Mouse (Mus musculus): ENCODE measurements around the gene Mvp. TPM values are rescaled to one million over a fixed set of nuclear protein-coding genes. Genes with fewer than 3 reads are reported as not detected.

The Mvp gene
- polyA plus RNA-seq, 1 experiment from 2014 or later: 13.1 TPM

DNA sequence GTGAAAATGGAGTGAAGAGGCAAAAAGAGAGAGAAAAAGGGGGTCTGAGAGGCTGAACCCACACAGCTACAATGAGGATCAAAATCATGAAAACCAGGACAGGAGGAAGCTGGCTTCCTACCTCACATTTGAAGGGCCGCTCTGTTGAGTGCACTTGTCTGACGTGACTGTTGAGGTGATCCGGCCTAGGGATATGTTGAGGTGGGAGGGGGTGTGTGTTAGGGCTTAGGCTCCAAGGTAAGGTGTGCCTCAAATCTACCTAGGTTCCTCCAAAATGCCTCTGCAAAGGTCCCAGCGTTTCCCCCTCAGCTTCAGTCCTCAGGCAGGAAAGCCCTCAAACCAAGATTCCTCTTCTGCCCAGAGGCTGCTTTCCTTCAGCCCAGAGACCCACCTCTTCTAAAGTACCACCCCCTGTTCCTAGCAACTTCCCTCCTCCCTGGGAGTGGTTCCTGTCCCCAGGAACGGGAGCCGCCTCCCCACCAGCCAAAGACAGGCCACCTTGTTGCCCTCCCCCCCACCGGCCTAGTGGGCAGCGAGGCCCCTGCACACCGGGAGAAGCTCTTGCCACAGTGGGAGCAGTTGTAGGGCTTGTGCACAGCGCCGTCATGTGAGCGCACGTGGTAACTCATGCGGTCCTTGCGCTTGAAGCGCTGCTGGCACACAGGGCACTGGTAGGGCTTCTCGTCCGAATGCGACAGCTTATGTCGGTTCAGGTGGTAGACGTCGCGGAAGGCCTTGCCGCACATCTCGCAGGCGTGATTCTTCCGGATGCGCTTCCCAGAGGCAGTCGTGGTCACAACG is 10.5 kb upstream of the Mvp start:
- WGBS: 1% methylated on average over 30 of the region's 30 CpGs
- Histone ChIP-seq H3K36me3 (peaks cover 37% of the 10 kb centered on the region), H3K4me1 (peaks cover 55% of the 10 kb centered on the region)

DNA sequence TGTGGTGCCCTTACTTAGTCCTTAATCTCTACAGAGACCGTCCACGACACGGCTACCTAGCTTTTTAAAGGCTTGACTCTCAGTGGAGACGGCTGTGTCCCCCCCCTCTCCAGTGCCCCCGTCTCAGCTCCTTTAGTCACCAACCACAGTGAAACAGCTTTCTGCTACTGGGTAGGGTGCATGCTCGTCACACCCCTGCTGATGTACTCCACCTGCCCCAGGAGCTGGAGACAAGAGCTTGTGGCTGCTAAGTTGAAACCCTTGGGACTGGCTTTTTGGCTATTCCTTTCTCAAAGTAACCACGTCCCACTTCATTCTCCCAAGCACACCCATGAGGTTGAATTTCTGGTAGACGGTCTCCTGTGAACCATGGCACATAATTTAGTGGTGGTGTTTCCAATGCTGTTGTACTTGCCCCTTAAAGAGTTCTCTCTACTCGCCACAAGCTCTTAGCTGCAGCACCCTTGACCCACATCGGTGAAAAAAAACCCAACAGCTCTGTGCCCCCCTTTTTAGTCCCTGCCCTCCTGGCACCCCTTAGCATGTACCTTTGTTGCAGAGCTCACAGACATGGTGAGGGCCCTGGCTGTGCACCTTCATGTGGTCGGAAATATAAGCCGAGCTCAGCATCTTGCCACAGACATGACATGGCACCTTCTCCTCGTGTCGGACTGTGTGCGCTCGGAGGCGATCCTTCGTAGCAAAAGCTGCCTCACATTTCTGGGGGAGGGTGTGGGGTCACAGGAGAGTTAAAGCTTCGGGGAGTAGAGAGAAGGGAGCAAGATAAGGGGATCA is 9.7 kb upstream of the Mvp start:
- peak overlapping the region; percentile 82 for H3K4me2 ChIP-seq
- peak overlapping the region; percentile 97; the same call in 1 of the 2 replicates for H3K9ac ChIP-seq
- 19% methylated on average over 19 of the region's 19 CpGs for WGBS
- H3K27me3 ChIP-seq: no peaks in the 10 kb centered on the region
- peak overlapping the region; percentile 98; the same call in 1 of the 2 replicates for H3K27ac ChIP-seq
- H3K4me1 ChIP-seq: peaks cover 64% of the 10 kb centered on the region
- peaks cover 30% of the 10 kb centered on the region for H3K36me3 ChIP-seq
- no peaks in the 10 kb centered on the region for H3K9me3 ChIP-seq
- no peak for ATAC-seq (ENCODE audit: insufficient number of reproducible peaks, low FRiP score, low TSS enrichment, low read depth)
- H3K4me3 ChIP-seq: peak overlapping the region; percentile 88

More for the DNA sequence above, 10.5 kb upstream of the Mvp start:
- H3K4me3 ChIP-seq: peak overlapping the region; percentile 88
- H3K27ac ChIP-seq: peak overlapping the region; percentile 98
- H3K9ac ChIP-seq: peak overlapping the region; percentile 97
- H3K9me3 ChIP-seq: no peaks in the 10 kb centered on the region
- no peaks in the 10 kb centered on the region for H3K27me3 ChIP-seq
- H3K4me2 ChIP-seq: peak overlapping the region; percentile 82
- ATAC-seq (ENCODE audit: insufficient number of reproducible peaks, low FRiP score, low TSS enrichment, low read depth): 0 out of 2 replicates have a peak, but pooled peaks have one; percentile 2

DNA sequence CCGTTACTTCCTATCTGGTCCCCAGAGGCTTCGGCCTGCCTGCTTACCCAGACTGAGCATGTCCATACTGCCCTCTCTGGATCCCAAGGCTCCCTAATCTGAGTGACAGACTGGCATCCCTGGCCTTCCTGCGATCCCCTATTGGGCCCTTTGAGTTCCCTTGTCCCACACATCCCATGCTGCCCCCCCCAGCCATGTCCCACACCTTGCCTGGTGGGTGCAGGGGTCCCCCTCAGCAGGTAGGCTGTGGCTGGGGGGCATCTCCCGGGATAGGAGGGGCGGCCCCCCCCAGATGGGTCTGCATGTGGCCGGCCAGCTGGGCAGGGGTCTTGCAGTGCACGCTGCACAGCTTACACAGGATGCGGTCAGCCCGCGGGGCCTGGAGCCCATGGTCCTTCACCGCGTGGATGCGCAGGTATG is 8.9 kb upstream of the Mvp start:
- Histone ChIP-seq H3K9me3 (no peaks in the 10 kb centered on the region), H3K36me3 (peaks cover 28% of the 10 kb centered on the region), H3K27ac (peak overlapping the region; percentile 89), H3K27me3 (no peaks in the 10 kb centered on the region), H3K4me3 (peak overlapping the region; percentile 88), H3K4me1 (peaks cover 72% of the 10 kb centered on the region), H3K4me2 (peak overlapping the region; percentile 82), H3K9ac (peak overlapping the region; percentile 97; the same call in 1 of the 2 replicates)
- ATAC-seq (ENCODE audit: insufficient number of reproducible peaks, low FRiP score, low TSS enrichment, low read depth): no peak
- 67% methylated on average over 13 of the region's 13 CpGs for WGBS

DNA sequence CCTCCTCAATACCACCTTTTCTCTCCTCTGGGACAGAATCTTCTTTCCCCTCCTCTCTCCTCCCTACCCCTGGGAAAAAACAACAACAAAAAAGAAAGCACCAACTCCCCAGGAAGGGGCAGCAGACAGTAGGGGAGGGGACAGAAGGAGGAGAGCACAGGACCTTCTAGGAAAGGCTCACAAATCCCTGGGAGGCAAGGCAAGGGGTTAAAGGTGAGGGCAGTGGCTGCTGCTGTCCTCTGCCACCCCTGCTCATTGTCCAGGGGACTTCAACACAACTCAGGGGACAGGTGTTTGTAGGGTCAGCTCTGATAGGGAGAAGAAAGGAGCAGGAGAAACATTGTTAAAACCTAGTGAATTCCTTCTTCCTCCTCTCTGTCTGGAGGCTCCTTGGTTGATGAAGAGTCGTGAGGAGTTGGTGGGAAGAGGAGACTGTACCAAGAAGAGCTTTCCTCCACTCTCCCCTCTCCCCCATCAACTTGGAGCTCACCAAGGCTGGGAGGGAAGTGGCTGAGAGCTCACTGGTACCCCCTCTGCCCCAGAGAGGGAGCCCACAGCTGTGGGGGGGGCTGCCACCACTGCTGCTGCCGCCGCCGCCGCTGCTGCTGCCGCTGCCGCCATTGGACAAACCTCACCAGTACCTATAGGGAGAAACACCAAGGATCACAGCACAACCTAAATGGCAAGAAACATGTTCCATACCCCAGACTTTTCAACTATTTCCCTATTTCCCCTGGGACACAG is 8.3 kb upstream of the Mvp start:
- Histone ChIP-seq H3K27ac (peak overlapping the region; percentile 89), H3K27me3 (no peaks in the 10 kb centered on the region), H3K9me3 (no peaks in the 10 kb centered on the region), H3K9ac (no peak overlapping the region; the same call in 1 of the 2 replicates), H3K36me3 (peaks cover 28% of the 10 kb centered on the region), H3K4me3 (peak overlapping the region; percentile 88; the same call in 1 of the 2 replicates), H3K4me1 (peaks cover 72% of the 10 kb centered on the region), H3K4me2 (peak overlapping the region; percentile 82)
- 80% methylated on average over 7 of the region's 7 CpGs for WGBS
- ATAC-seq (ENCODE audit: insufficient number of reproducible peaks, low FRiP score, low TSS enrichment, low read depth): no peak

DNA sequence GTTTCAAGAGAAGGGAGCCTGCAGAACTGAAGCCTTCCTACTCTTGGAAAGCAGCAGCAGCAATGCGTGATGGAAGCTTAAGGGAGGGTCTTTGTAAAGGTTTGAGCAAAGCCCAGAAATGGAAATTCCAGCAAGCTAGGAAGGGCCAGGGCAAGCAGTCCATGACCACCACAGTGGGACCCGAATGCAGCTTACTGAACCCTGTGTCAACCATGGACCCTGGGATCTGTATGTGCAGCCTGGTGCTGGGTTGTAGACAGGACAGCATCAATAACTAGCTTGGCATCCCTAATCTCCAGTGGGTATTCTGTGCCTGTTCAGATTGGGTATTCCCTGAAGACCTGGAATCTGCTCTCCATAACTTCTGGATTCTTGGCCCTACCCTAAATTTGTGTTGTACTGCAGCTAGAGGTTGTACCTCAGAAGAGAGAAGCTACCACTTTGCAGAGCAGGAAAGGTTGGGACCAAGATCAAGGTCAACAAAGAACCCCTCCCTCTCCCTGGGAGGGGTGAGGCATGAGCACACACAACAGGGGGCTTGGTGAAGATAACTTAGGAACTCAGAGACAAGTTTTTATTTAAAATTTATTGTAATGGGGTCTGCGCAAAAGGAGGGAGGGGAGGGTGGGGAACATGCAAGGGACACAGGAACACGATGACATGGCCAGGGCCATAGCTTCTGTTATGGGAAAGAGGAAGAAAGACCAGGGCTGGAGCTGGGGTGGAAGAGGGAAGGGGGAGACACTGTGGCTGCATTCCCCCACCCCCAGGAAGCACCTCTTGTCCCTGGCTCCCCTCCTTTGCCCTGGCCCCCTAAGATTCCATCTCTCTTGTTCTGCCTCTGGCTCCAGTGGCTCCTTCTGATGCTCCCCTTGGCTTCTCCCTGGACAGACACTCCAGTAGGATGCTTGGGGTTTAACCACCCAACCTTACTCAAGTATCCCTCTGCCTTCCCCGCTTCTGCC is 7.4 kb upstream of the Mvp start:
- Histone ChIP-seq H3K9me3 (no peaks in the 10 kb centered on the region), H3K4me2 (peak overlapping the region; percentile 85), H3K4me1 (peaks cover 73% of the 10 kb centered on the region), H3K27ac (peak overlapping the region; percentile 89), H3K9ac (peak overlapping the region; percentile 64), H3K27me3 (no peaks in the 10 kb centered on the region), H3K4me3 (peak overlapping the region; percentile 88), H3K36me3 (peaks cover 28% of the 10 kb centered on the region)
- no peak for ATAC-seq (ENCODE audit: insufficient number of reproducible peaks, low FRiP score, low TSS enrichment, low read depth)
- WGBS: 46% methylated on average over 5 of the region's 5 CpGs

DNA sequence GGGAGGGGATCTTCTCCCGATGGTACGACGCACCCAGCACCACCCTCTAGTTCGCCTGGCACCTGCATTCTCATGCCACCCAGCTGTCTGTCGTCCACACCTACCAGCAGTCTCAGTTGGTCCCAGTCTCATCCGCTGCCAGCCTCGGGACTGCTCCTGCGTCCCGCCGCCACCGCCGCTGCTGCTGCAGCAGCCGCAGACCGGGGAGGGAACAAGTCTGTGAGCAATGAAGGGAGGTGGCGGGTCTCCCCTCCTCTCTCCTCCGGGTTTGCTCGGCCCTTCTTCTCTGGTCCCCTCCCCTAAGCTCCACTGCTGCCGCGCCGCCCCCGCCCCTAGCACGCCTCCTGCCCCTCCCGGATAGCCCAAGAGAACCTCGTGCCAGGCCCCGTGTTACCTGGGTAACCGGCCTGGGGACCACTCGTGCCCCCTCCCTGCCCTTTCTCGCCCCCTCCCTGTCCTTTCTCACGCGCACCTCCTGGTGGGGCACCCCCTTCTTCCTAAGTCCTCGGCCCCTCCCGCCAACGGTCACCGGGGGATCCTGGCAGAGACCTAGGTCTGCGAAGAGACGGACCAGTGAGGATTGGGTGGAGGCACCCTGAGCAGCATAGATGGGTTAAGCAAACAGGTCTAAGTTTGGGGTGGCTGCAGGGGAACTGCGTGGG is 6.6 kb upstream of the Mvp start, which contains the start of the genes Gm42742 and Prrt2:
TSS of gene Gm42742 (minus strand) at position 197 of the 662 bp plus-strand sequence.
TSS of gene Prrt2 (minus strand) at position 311 of the 662 bp plus-strand sequence.
- peak; percentile 36; the same call in 1 of the 2 replicates for ATAC-seq (ENCODE audit: insufficient number of reproducible peaks, low FRiP score, low TSS enrichment, low read depth)

DNA sequence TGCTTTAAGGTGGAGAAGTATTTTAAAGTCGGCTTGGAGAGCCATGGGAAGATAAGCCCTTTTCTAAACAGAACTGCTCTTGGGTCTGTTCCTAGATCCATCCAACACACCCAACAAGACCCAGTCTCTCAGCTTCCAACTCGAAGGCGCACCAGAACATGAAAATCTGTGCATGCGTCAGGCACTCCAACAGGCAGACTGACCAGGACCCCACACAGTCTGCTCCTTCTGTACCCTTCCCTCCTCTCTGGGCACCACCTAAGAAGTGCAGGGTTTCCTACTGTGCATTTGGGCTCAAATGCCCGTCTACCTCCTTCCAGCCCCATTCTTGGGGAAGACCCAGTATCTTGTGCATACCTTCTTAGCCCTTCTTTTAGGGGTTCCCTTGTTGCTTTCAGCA is 6.1 kb upstream of the Mvp start:
- 34% methylated on average over 5 of the region's 5 CpGs for WGBS
- Histone ChIP-seq H3K4me1 (peaks cover 84% of the 10 kb centered on the region), H3K36me3 (peaks cover 30% of the 10 kb centered on the region), H3K4me3 (peak overlapping the region; percentile 63), H3K27ac (peak overlapping the region; percentile 89), H3K9me3 (no peaks in the 10 kb centered on the region), H3K27me3 (no peaks in the 10 kb centered on the region), H3K4me2 (peak overlapping the region; percentile 85), H3K9ac (peak overlapping the region; percentile 64)
- ATAC-seq (ENCODE audit: insufficient number of reproducible peaks, low FRiP score, low TSS enrichment, low read depth): no peak

More for the DNA sequence above, 6.6 kb upstream of the Mvp start, which contains the start of the genes Gm42742 and Prrt2:
- peak within 1 kb of the TSS; percentile 85 for H3K4me2 ChIP-seq
- H3K27me3 ChIP-seq: no peaks in the 10 kb centered on the region
- 1% methylated on average over 23 of the region's 37 CpGs for WGBS
- H3K9me3 ChIP-seq: no peaks in the 10 kb centered on the region
- peak within 1 kb of the TSS; percentile 64 for H3K9ac ChIP-seq
- H3K4me3 ChIP-seq: peak within 1 kb of the TSS; percentile 63
- peaks cover 79% of the 10 kb centered on the region for H3K4me1 ChIP-seq
- peak within 1 kb of the TSS; percentile 89 for H3K27ac ChIP-seq
- peaks cover 28% of the 10 kb centered on the region for H3K36me3 ChIP-seq

DNA sequence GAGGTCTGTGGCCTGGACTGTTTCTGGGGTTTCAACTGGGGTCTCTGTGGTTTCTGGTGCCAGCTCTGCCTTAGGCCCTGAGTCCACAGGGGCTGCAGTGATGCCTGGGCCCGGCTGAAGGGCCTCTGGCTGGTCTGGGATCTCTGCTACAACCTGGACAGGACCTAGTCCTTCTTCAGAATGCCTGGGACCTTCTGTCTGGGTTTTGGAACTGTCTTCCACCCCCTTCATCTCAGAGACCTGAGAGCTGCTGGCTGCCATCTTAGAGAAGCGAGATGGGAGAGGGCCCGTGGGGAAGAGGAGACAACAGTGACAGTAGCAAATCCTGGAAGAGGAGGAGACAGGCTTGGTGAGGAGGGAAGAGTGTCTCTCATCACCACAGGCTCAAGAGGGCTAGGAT is 5.6 kb upstream of the Mvp start:
- no peak for ATAC-seq (ENCODE audit: insufficient number of reproducible peaks, low FRiP score, low TSS enrichment, low read depth)
- peak overlapping the region; percentile 89 for H3K27ac ChIP-seq
- H3K4me3 ChIP-seq: peak overlapping the region; percentile 63
- H3K9ac ChIP-seq: peak overlapping the region; percentile 64
- H3K36me3 ChIP-seq: peaks cover 35% of the 10 kb centered on the region
- H3K4me1 ChIP-seq: peaks cover 89% of the 10 kb centered on the region
- peak overlapping the region; percentile 85 for H3K4me2 ChIP-seq
- H3K27me3 ChIP-seq: no peaks in the 10 kb centered on the region
- no peaks in the 10 kb centered on the region for H3K9me3 ChIP-seq
- 54% methylated on average over 3 of the region's 3 CpGs for WGBS

DNA sequence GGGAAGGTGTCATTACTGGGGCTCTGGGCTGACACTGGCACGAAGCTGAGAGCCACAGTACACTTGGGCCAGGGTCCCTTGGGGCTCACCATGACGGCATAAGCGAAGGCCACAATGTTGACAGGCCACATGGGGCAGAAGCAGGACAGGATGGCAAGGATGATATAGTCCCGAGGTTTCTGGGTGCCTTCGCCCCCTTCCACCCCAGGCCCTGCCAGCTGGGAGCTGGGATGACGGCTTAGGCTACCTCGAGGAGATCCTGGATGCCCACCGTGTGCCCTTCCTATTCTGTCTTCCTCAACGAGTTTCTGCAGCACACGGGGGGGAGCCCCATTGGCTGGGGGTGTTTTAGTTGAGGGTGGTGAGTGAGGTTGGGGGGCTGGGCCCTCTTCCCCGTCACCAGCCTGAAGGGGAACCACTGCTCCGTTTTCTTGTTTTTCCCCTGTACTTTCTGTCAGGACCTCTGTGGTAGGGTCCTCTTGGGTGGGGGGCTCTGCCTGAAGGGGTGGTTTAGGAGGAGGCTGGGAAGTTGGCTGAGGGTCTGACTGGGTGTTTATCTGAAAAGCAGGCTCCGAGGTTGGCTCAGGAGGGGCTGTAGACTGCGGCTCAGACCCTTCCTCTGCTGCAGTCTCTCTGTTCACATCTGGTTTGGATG is 5.0 kb upstream of the Mvp start:
- H3K9me3 ChIP-seq: no peaks in the 10 kb centered on the region
- peak overlapping the region; percentile 85 for H3K4me2 ChIP-seq
- H3K36me3 ChIP-seq: peaks cover 36% of the 10 kb centered on the region
- WGBS: 65% methylated on average over 14 of the region's 14 CpGs
- H3K4me3 ChIP-seq: peak overlapping the region; percentile 63
- H3K9ac ChIP-seq: peak overlapping the region; percentile 64
- ATAC-seq (ENCODE audit: insufficient number of reproducible peaks, low FRiP score, low TSS enrichment, low read depth): no peak
- no peaks in the 10 kb centered on the region for H3K27me3 ChIP-seq
- H3K4me1 ChIP-seq: peaks cover 88% of the 10 kb centered on the region
- H3K27ac ChIP-seq: peak overlapping the region; percentile 89

All from limb, embryonic 15.5 days (tissue).